Mouse (Mus musculus) forebrain, embryonic 15.5 days (tissue): ENCODE measurements around the gene Rps18. TPM values are rescaled to one million over a fixed set of nuclear protein-coding genes. Genes with fewer than 3 reads are reported as not detected.
"Not testable (repeated sequence)": the region's sequence is repeated elsewhere in the genome, so short reads cannot be mapped to it uniquely, and the experiment has no call there.

Experiments used
- ATAC-seq: fragments of 200-750 bp; cut with Nextera tagmentation; replicated peaks from 2 replicates; pipeline ENCODE4 v1.8.0; 2017; ENCODE audit warnings: mild to moderate bottlenecking, moderate TSS enrichment, moderate library complexity
- H3K27ac ChIP-seq: fragments of 300-500 bp; sonication (generic); replicated peaks from 2 replicates; pipeline ENCODE4 v1.5.1; 2015; ENCODE audit warnings: mild to moderate bottlenecking, inconsistent platforms
- H3K27me3 ChIP-seq: fragments of 300-500 bp; sonication (generic); 2 replicates; pipeline ENCODE4 v1.6.1; 2015; ENCODE audit warnings: inconsistent platforms
- H3K36me3 ChIP-seq: fragments of 300-500 bp; sonication (generic); 2 replicates; pipeline ENCODE4 v1.6.1; 2015; ENCODE audit warnings: mild to moderate bottlenecking, inconsistent platforms
- H3K4me1 ChIP-seq: fragments of 300-500 bp; sonication (generic); 2 replicates; pipeline ENCODE4 v1.6.1; 2015; ENCODE audit warnings: inconsistent platforms
- H3K4me2 ChIP-seq: fragments of 300-500 bp; sonication (generic); replicated peaks from 2 replicates; pipeline ENCODE4 v1.6.1; 2015; ENCODE audit warnings: mild to moderate bottlenecking, inconsistent platforms
- H3K4me3 ChIP-seq: fragments of 300-500 bp; sonication (generic); 2 replicates; pipeline ENCODE4 v1.5.1; 2015; ENCODE audit warnings: mild to moderate bottlenecking, inconsistent platforms
- H3K9ac ChIP-seq: fragments of 300-500 bp; sonication (generic); replicated peaks from 2 replicates; pipeline ENCODE4 v1.6.1; 2015; ENCODE audit warnings: mild to moderate bottlenecking, inconsistent platforms
- H3K9me3 ChIP-seq: fragments of 300-500 bp; sonication (generic); 2 replicates; pipeline ENCODE4 v1.6.1; 2016; ENCODE audit warnings: inconsistent platforms
- WGBS: fragments of 180-500 bp; shearing (Covaris S2); methylation state at CpG from one replicate; pipeline ENCODE4 v1.1.7; 2015; ENCODE audit warnings: mixed read lengths; 5-methylcytosine and 5-hydroxymethylcytosine counted together
- polyA plus RNA-seq: library from polyadenylated mRNA; unstranded; fragments of >200 nt; fragmentation: Nextera tagmentation; extraction: Ambion mirVana; gene quantifications from 2 replicates; pipeline ENCODE4 v1.2.1, GENCODE M21; 2015

Gene Rps18
- polyA plus RNA-seq, 1 experiment from 2014 or later = 864 TPM

GRCm38 (mm10) chr17:33965082-33965845 lies 9.5 kb upstream of the Rps18 start:
- Histone ChIP-seq H3K4me3 (no peak overlapping the region), H3K9me3 (no peaks in the 10 kb centered on the region), H3K9ac (no peak overlapping the region), H3K36me3 (peaks cover 50% of the 10 kb centered on the region), H3K4me2 (no peak overlapping the region), H3K27me3 (no peaks in the 10 kb centered on the region), H3K4me1 (no peaks in the 10 kb centered on the region), H3K27ac (no peak overlapping the region)
- WGBS = 89% methylated on average over 17 of the region's 17 CpGs
- no peak for ATAC-seq

GRCm38 (mm10) chr17:33962876-33963275 lies 7.1 kb upstream of the Rps18 start:
- Histone ChIP-seq H3K27me3 (no peaks in the 10 kb centered on the region), H3K4me3 (no peak overlapping the region), H3K36me3 (peaks cover 70% of the 10 kb centered on the region), H3K4me2 (no peak overlapping the region), H3K9ac (no peak overlapping the region), H3K4me1 (no peaks in the 10 kb centered on the region), H3K27ac (no peak overlapping the region), H3K9me3 (no peaks in the 10 kb centered on the region)
- no peak for ATAC-seq
- 94% methylated on average over 7 of the region's 7 CpGs for WGBS

GRCm38 (mm10) chr17:33959948-33960347 lies 4.1 kb upstream of the Rps18 start:
- Histone ChIP-seq H3K4me1 (peaks cover 12% of the 10 kb centered on the region), H3K9me3 (no peaks in the 10 kb centered on the region), H3K36me3 (peaks cover 55% of the 10 kb centered on the region), H3K4me3 (no peak overlapping the region), H3K4me2 (no peak overlapping the region), H3K27me3 (no peaks in the 10 kb centered on the region), H3K9ac (no peak overlapping the region), H3K27ac (no peak overlapping the region)
- WGBS = 95% methylated on average over 15 of the region's 15 CpGs
- ATAC-seq = no peak

GRCm38 (mm10) chr17:33959135-33959534 lies 3.3 kb upstream of the Rps18 start:
- peaks cover 52% of the 10 kb centered on the region for H3K36me3 ChIP-seq
- no peak overlapping the region for H3K27ac ChIP-seq
- no peak overlapping the region for H3K9ac ChIP-seq
- ATAC-seq = no peak
- 94% methylated on average over 13 of the region's 13 CpGs for WGBS
- no peak overlapping the region for H3K4me3 ChIP-seq
- no peak overlapping the region for H3K4me2 ChIP-seq
- H3K4me1 ChIP-seq = peaks cover 20% of the 10 kb centered on the region
- no peaks in the 10 kb centered on the region for H3K27me3 ChIP-seq
- no peaks in the 10 kb centered on the region for H3K9me3 ChIP-seq

- peaks cover 51% of the 10 kb centered on the region for H3K36me3 ChIP-seq
- H3K9ac ChIP-seq = no peak overlapping the region
- no peaks in the 10 kb centered on the region for H3K9me3 ChIP-seq
- no peak overlapping the region for H3K4me2 ChIP-seq
- no peak overlapping the region for H3K4me3 ChIP-seq
- H3K4me1 ChIP-seq = peaks cover 27% of the 10 kb centered on the region
- no peaks in the 10 kb centered on the region for H3K27me3 ChIP-seq
- WGBS = 96% methylated on average over 11 of the region's 11 CpGs
- ATAC-seq = no peak
- no peak overlapping the region for H3K27ac ChIP-seq
Measured at GRCm38 (mm10) chr17:33958451-33958850, 2.6 kb upstream of the Rps18 start.

- Histone ChIP-seq H3K4me1 (peaks cover 35% of the 10 kb centered on the region), H3K4me2 (no peak overlapping the region), H3K27ac (no peak overlapping the region), H3K4me3 (no peak overlapping the region), H3K27me3 (no peaks in the 10 kb centered on the region), H3K36me3 (peaks cover 51% of the 10 kb centered on the region), H3K9me3 (no peaks in the 10 kb centered on the region), H3K9ac (no peak overlapping the region)
- whole genome bisulfite sequencing = 86% methylated on average over 6 of the region's 6 CpGs
- ATAC-seq = no peak
Measured at GRCm38 (mm10) chr17:33957493-33957892, 1.7 kb upstream of the Rps18 start.

- Histone ChIP-seq H3K4me1 (peaks cover 44% of the 10 kb centered on the region), H3K36me3 (peaks cover 45% of the 10 kb centered on the region), H3K4me3 (peak overlapping the region; percentile 56), H3K9ac (peak overlapping the region; percentile 76), H3K27ac (peak overlapping the region; percentile 93), H3K9me3 (no peaks in the 10 kb centered on the region), H3K4me2 (peak overlapping the region; percentile 81), H3K27me3 (no peaks in the 10 kb centered on the region)
- ATAC-seq = no peak
- WGBS = 7% methylated on average over 10 of the region's 10 CpGs
Measured at GRCm38 (mm10) chr17:33956336-33956735, 535 bp upstream of the Rps18 start.

- H3K4me3 ChIP-seq = peak overlapping the region; percentile 56
- H3K4me1 ChIP-seq = peaks cover 59% of the 10 kb centered on the region
- no peak for ATAC-seq
- no peaks in the 10 kb centered on the region for H3K27me3 ChIP-seq
- peak overlapping the region; percentile 87 for H3K9ac ChIP-seq
- peaks cover 32% of the 10 kb centered on the region for H3K36me3 ChIP-seq
- peak overlapping the region; percentile 74 for H3K4me2 ChIP-seq
- H3K9me3 ChIP-seq = no peaks in the 10 kb centered on the region
- peak overlapping the region; percentile 81 for H3K27ac ChIP-seq
- under 1% methylated on average over 33 of the region's 33 CpGs for WGBS
Measured at GRCm38 (mm10) chr17:33954646-33955554, 901 bp downstream of the Rps18 start.

- Histone ChIP-seq H3K4me2 (peak overlapping the region; percentile 74), H3K27me3 (no peaks in the 10 kb centered on the region), H3K27ac (peak overlapping the region; percentile 3; the same call in 1 of the 2 replicates), H3K36me3 (peaks cover 25% of the 10 kb centered on the region), H3K9me3 (no peaks in the 10 kb centered on the region), H3K4me3 (peak overlapping the region; percentile 56), H3K4me1 (peaks cover 67% of the 10 kb centered on the region), H3K9ac (peak overlapping the region; percentile 87)
- WGBS = 21% methylated on average over 5 of the region's 5 CpGs
- no peak for ATAC-seq
Measured at GRCm38 (mm10) chr17:33953961-33954565, 1.7 kb downstream of the Rps18 start.

- H3K27ac ChIP-seq = no peak overlapping the region
- no peak overlapping the region for H3K9ac ChIP-seq
- H3K9me3 ChIP-seq = no peaks in the 10 kb centered on the region
- H3K4me3 ChIP-seq = 0 out of 2 replicates have a peak overlapping the region, but pooled peaks have one; percentile 2
- H3K36me3 ChIP-seq = peaks cover 23% of the 10 kb centered on the region
- WGBS = 84% methylated on average over 3 of the region's 3 CpGs
- no peak overlapping the region for H3K4me2 ChIP-seq
- peaks cover 69% of the 10 kb centered on the region for H3K4me1 ChIP-seq
- H3K27me3 ChIP-seq = no peaks in the 10 kb centered on the region
- ATAC-seq = no peak
Measured at GRCm38 (mm10) chr17:33953310-33953709, 2.5 kb downstream of the Rps18 start.

- no peak overlapping the region for H3K27ac ChIP-seq
- no peaks in the 10 kb centered on the region for H3K27me3 ChIP-seq
- H3K36me3 ChIP-seq = peaks cover 26% of the 10 kb centered on the region
- peaks cover 69% of the 10 kb centered on the region for H3K4me1 ChIP-seq
- no peaks in the 10 kb centered on the region for H3K9me3 ChIP-seq
- H3K4me3 ChIP-seq = 0 out of 2 replicates have a peak overlapping the region, but pooled peaks have one; percentile 2
- 78% methylated on average over 4 of the region's 4 CpGs for WGBS
- ATAC-seq = no peak
- H3K4me2 ChIP-seq = no peak overlapping the region
- no peak overlapping the region for H3K9ac ChIP-seq
Measured at GRCm38 (mm10) chr17:33952879-33953278, 2.9 kb downstream of the Rps18 start.

GRCm38 (mm10) chr17:33952015-33952414 lies 3.8 kb downstream of the Rps18 start:
- peaks cover 65% of the 10 kb centered on the region for H3K4me1 ChIP-seq
- 79% methylated on average over 13 of the region's 13 CpGs for WGBS
- H3K9ac ChIP-seq, ATAC-seq, H3K27me3 ChIP-seq, H3K9me3 ChIP-seq: not testable (repeated sequence)
- peak overlapping the region; percentile 57; the same call in 1 of the 2 replicates for H3K4me3 ChIP-seq
- peak overlapping the region; percentile 93; the same call in 1 of the 2 replicates for H3K4me2 ChIP-seq
- peak overlapping the region; percentile 88; the same call in 1 of the 2 replicates for H3K27ac ChIP-seq
- peaks cover 32% of the 10 kb centered on the region for H3K36me3 ChIP-seq
